Mouse (Mus musculus) midbrain, embryonic 13.5 days (tissue): ENCODE data around the gene Cope. TPM values are rescaled to one million over a fixed set of nuclear protein-coding genes. Genes with fewer than 3 reads are reported as not detected.

Experiments used
- ATAC-seq: fragments of 200-750 bp; cut with Nextera tagmentation; 2 replicates; pipeline ENCODE4 v1.8.0; 2017; ENCODE audit warnings: mild to moderate bottlenecking, moderate TSS enrichment, moderate library complexity
- H3K27ac ChIP-seq: fragments of 300-500 bp; sonication (generic); 2 replicates; pipeline ENCODE4 v1.5.1; 2015; ENCODE audit warnings: inconsistent platforms, mild to moderate bottlenecking, moderate library complexity
- H3K27me3 ChIP-seq: fragments of 300-500 bp; sonication (generic); 2 replicates; pipeline ENCODE4 v1.6.1; 2015; ENCODE audit warnings: mild to moderate bottlenecking, inconsistent platforms
- H3K36me3 ChIP-seq: fragments of 300-500 bp; sonication (generic); 2 replicates; pipeline ENCODE4 v1.6.1; 2015; ENCODE audit warnings: mild to moderate bottlenecking, inconsistent platforms
- H3K4me1 ChIP-seq: fragments of 300-500 bp; sonication (generic); replicated peaks from 2 replicates; pipeline ENCODE4 v1.6.1; 2015; ENCODE audit warnings: inconsistent platforms
- H3K4me2 ChIP-seq: fragments of 300-500 bp; sonication (generic); replicated peaks from 2 replicates; pipeline ENCODE4 v1.6.1; 2015; ENCODE audit warnings: moderate library complexity, mild to moderate bottlenecking, inconsistent platforms
- H3K4me3 ChIP-seq: fragments of 300-500 bp; sonication (generic); replicated peaks from 2 replicates; pipeline ENCODE4 v1.5.1; 2015; ENCODE audit warnings: mild to moderate bottlenecking, inconsistent platforms
- H3K9ac ChIP-seq: fragments of 300-500 bp; sonication (generic); replicated peaks from 2 replicates; pipeline ENCODE4 v1.6.1; 2015; ENCODE audit warnings: mild to moderate bottlenecking, inconsistent platforms
- H3K9me3 ChIP-seq: fragments of 300-500 bp; sonication (generic); 2 replicates; pipeline ENCODE4 v1.6.1; 2016; ENCODE audit warnings: mild to moderate bottlenecking, inconsistent platforms
- WGBS: fragments of 180-500 bp; shearing (Covaris S2); methylation state at CpG from one replicate; pipeline ENCODE4 v1.1.7; 2015; 5-methylcytosine and 5-hydroxymethylcytosine counted together
- polyA plus RNA-seq: library from polyadenylated mRNA; unstranded; fragments of >200 nt; fragmentation: Nextera tagmentation; extraction: Ambion mirVana; gene quantifications from 2 replicates; pipeline ENCODE4 v1.2.1, GENCODE M21; 2015

Gene Cope
- polyA plus RNA-seq, 1 experiment from 2014 or later: 290 TPM

GRCm38 (mm10) chr8:70279266-70279665 is 23.1 kb upstream of the Cope start:
- WGBS: 80% methylated on average over 8 of the region's 8 CpGs
- ATAC-seq: no peak
- Histone ChIP-seq H3K4me1 (peaks cover 13% of the 10 kb centered on the region), H3K36me3 (no peaks in the 10 kb centered on the region), H3K4me3 (no peak overlapping the region), H3K27ac (no peak overlapping the region), H3K4me2 (no peak overlapping the region), H3K27me3 (no peaks in the 10 kb centered on the region), H3K9ac (no peak overlapping the region), H3K9me3 (no peaks in the 10 kb centered on the region)

GRCm38 (mm10) chr8:70281001-70281400 is 21.3 kb upstream of the Cope start:
- H3K36me3 ChIP-seq: peaks cover 13% of the 10 kb centered on the region
- H3K27me3 ChIP-seq: no peaks in the 10 kb centered on the region
- H3K9me3 ChIP-seq: no peaks in the 10 kb centered on the region
- H3K27ac ChIP-seq: no peak overlapping the region
- ATAC-seq: no peak
- H3K9ac ChIP-seq: no peak overlapping the region
- no peak overlapping the region for H3K4me3 ChIP-seq
- H3K4me1 ChIP-seq: peaks cover 22% of the 10 kb centered on the region
- no peak overlapping the region for H3K4me2 ChIP-seq
- WGBS: 39% methylated on average over 3 of the region's 3 CpGs

GRCm38 (mm10) chr8:70282603-70283135 is 19.6 kb upstream of the Cope start, which contains the start of gene Homer3:
Gene Homer3, plus strand, starts transcription at chr8:70282827.
- peak; percentile 88 for ATAC-seq
- H3K4me2 ChIP-seq: peak within 1 kb of the TSS; percentile 88
- WGBS: 1% methylated on average over 36 of the region's 36 CpGs
- peaks cover 30% of the 10 kb centered on the region for H3K36me3 ChIP-seq
- no peaks in the 10 kb centered on the region for H3K9me3 ChIP-seq
- H3K9ac ChIP-seq: peak within 1 kb of the TSS; percentile 93
- peak within 1 kb of the TSS; percentile 72 for H3K27ac ChIP-seq
- peak within 1 kb of the TSS; percentile 90 for H3K4me3 ChIP-seq
- H3K27me3 ChIP-seq: no peaks in the 10 kb centered on the region
- H3K4me1 ChIP-seq: peaks cover 22% of the 10 kb centered on the region

- peak; percentile 66 for ATAC-seq
- peak overlapping the region; percentile 88 for H3K4me2 ChIP-seq
- no peaks in the 10 kb centered on the region for H3K9me3 ChIP-seq
- H3K36me3 ChIP-seq: peaks cover 38% of the 10 kb centered on the region
- H3K4me1 ChIP-seq: peaks cover 22% of the 10 kb centered on the region
- H3K27ac ChIP-seq: peak overlapping the region; percentile 72
- peak overlapping the region; percentile 93 for H3K9ac ChIP-seq
- under 1% methylated on average over 54 of the region's 55 CpGs for WGBS
- H3K27me3 ChIP-seq: no peaks in the 10 kb centered on the region
- H3K4me3 ChIP-seq: peak overlapping the region; percentile 90
Measured at GRCm38 (mm10) chr8:70283136-70284077, 18.9 kb upstream of the Cope start.

- Histone ChIP-seq H3K9me3 (no peaks in the 10 kb centered on the region), H3K9ac (no peak overlapping the region), H3K27me3 (no peaks in the 10 kb centered on the region), H3K4me1 (peaks cover 22% of the 10 kb centered on the region), H3K4me2 (peak overlapping the region; percentile 88), H3K27ac (no peak overlapping the region), H3K4me3 (0 out of 2 replicates have a peak overlapping the region, but pooled peaks have one; percentile 90), H3K36me3 (peaks cover 46% of the 10 kb centered on the region)
- ATAC-seq: no peak
- WGBS: 68% methylated on average over 5 of the region's 5 CpGs
Measured at GRCm38 (mm10) chr8:70284421-70284820, 17.9 kb upstream of the Cope start.

GRCm38 (mm10) chr8:70285304-70285703 is 17.0 kb upstream of the Cope start:
- H3K4me3 ChIP-seq: no peak overlapping the region
- H3K4me1 ChIP-seq: peaks cover 22% of the 10 kb centered on the region
- no peaks in the 10 kb centered on the region for H3K27me3 ChIP-seq
- peaks cover 53% of the 10 kb centered on the region for H3K36me3 ChIP-seq
- no peak overlapping the region for H3K4me2 ChIP-seq
- WGBS: 97% methylated on average over 15 of the region's 15 CpGs
- no peaks in the 10 kb centered on the region for H3K9me3 ChIP-seq
- H3K27ac ChIP-seq: no peak overlapping the region
- no peak for ATAC-seq
- H3K9ac ChIP-seq: no peak overlapping the region

- H3K4me3 ChIP-seq: no peak overlapping the region
- no peak for ATAC-seq
- peaks cover 22% of the 10 kb centered on the region for H3K4me1 ChIP-seq
- no peak overlapping the region for H3K9ac ChIP-seq
- 89% methylated on average over 8 of the region's 8 CpGs for WGBS
- no peak overlapping the region for H3K27ac ChIP-seq
- H3K36me3 ChIP-seq: peaks cover 67% of the 10 kb centered on the region
- H3K27me3 ChIP-seq: no peaks in the 10 kb centered on the region
- no peak overlapping the region for H3K4me2 ChIP-seq
- no peaks in the 10 kb centered on the region for H3K9me3 ChIP-seq
Measured at GRCm38 (mm10) chr8:70286737-70287136, 15.6 kb upstream of the Cope start.

- 83% methylated on average over 5 of the region's 5 CpGs for WGBS
- H3K9ac ChIP-seq: no peak overlapping the region
- H3K4me3 ChIP-seq: no peak overlapping the region
- H3K36me3 ChIP-seq: peaks cover 93% of the 10 kb centered on the region
- H3K27me3 ChIP-seq: no peaks in the 10 kb centered on the region
- ATAC-seq: no peak
- no peak overlapping the region for H3K4me2 ChIP-seq
- H3K27ac ChIP-seq: no peak overlapping the region
- H3K4me1 ChIP-seq: no peaks in the 10 kb centered on the region
- H3K9me3 ChIP-seq: no peaks in the 10 kb centered on the region
Measured at GRCm38 (mm10) chr8:70293988-70294405, 8.3 kb upstream of the Cope start.

GRCm38 (mm10) chr8:70300881-70301280 is 1.4 kb upstream of the Cope start:
- Histone ChIP-seq H3K36me3 (peaks cover 60% of the 10 kb centered on the region), H3K27me3 (no peaks in the 10 kb centered on the region), H3K27ac (no peak overlapping the region), H3K9me3 (no peaks in the 10 kb centered on the region), H3K4me1 (peaks cover 33% of the 10 kb centered on the region), H3K4me2 (no peak overlapping the region), H3K9ac (no peak overlapping the region), H3K4me3 (no peak overlapping the region)
- 81% methylated on average over 3 of the region's 3 CpGs for WGBS
- no peak for ATAC-seq

GRCm38 (mm10) chr8:70302901-70303300 is 583 bp downstream of the Cope start:
- no peaks in the 10 kb centered on the region for H3K27me3 ChIP-seq
- H3K4me2 ChIP-seq: peak overlapping the region; percentile 97
- peaks cover 33% of the 10 kb centered on the region for H3K4me1 ChIP-seq
- WGBS: 5% methylated on average over 16 of the region's 16 CpGs
- H3K4me3 ChIP-seq: peak overlapping the region; percentile 89
- ATAC-seq: peak; percentile 48
- no peaks in the 10 kb centered on the region for H3K9me3 ChIP-seq
- peak overlapping the region; percentile 83 for H3K9ac ChIP-seq
- peaks cover 57% of the 10 kb centered on the region for H3K36me3 ChIP-seq
- H3K27ac ChIP-seq: peak overlapping the region; percentile 60; the same call in 1 of the 2 replicates

GRCm38 (mm10) chr8:70309311-70309710 is 7.0 kb downstream of the Cope start:
- peaks cover 89% of the 10 kb centered on the region for H3K36me3 ChIP-seq
- no peak for ATAC-seq
- no peak overlapping the region for H3K4me3 ChIP-seq
- no peaks in the 10 kb centered on the region for H3K27me3 ChIP-seq
- H3K9ac ChIP-seq: no peak overlapping the region
- no peak overlapping the region for H3K27ac ChIP-seq
- H3K4me1 ChIP-seq: peaks cover 6% of the 10 kb centered on the region
- H3K9me3 ChIP-seq: no peaks in the 10 kb centered on the region
- no peak overlapping the region for H3K4me2 ChIP-seq
- WGBS: 22% methylated on average over 2 of the region's 2 CpGs

- ATAC-seq: no peak
- 96% methylated on average over 2 of the region's 2 CpGs for whole genome bisulfite sequencing
- no peaks in the 10 kb centered on the region for H3K9me3 ChIP-seq
Measured at GRCm38 (mm10) chr8:70313399-70313798, 11.1 kb downstream of the Cope start.

More at GRCm38 (mm10) chr8:70313399-70313798, 11.1 kb downstream of the Cope start:
- Histone ChIP-seq H3K9ac (no peak overlapping the region), H3K4me2 (no peak overlapping the region), H3K4me3 (no peak overlapping the region), H3K4me1 (peaks cover 37% of the 10 kb centered on the region), H3K27ac (no peak overlapping the region), H3K36me3 (peaks cover 54% of the 10 kb centered on the region), H3K27me3 (no peaks in the 10 kb centered on the region)
